Mouse (Mus musculus) left cerebral cortex, postnatal 4 days (tissue): ENCODE results near the gene Hexim1. TPM values are rescaled to one million over a fixed set of nuclear protein-coding genes. Genes with fewer than 3 reads are reported as not detected.
A peak's percentile ranks its signal among the peaks of the same experiment; 100 is the strongest.

Experiments used
- DNase-seq: peaks from one replicate; pipeline ENCODE4 v3.0.0-alpha.2; 2022
- intact Hi-C: fragments of 180-260 bp; cut with DNase I; formaldehyde crosslinking; loops from one replicate; pipeline ENCODE4 v1.15.1; 2025
- total RNA-seq, 2 experiments: library from RNA; stranded (reverse); gene quantifications; 2 replicates each; pipeline ENCODE4 v1.2.3; 2021

The Hexim1 gene
- 10 to 100 TPM; 22.9 to 23.2 TPM for total RNA-seq

- intact Hi-C loops: loop anchor here (5.0 kb wide), 1 partner anchor 41 kb away; no protein-coding TSS in a partner anchor
Measured at GRCm38 (mm10) chr11:103116008-103116818, at the start of gene Hexim1. Hexim1 (plus strand) TSS chr11:103116231.

GRCm38 (mm10) chr11:103067051-103067361 is 49.0 kb upstream of the Hexim1 start:
- intact Hi-C loops: no loop called here

More at GRCm38 (mm10) chr11:103116008-103116818, at the start of gene Hexim1:
- DNase-seq: peak; percentile 100

DNA sequence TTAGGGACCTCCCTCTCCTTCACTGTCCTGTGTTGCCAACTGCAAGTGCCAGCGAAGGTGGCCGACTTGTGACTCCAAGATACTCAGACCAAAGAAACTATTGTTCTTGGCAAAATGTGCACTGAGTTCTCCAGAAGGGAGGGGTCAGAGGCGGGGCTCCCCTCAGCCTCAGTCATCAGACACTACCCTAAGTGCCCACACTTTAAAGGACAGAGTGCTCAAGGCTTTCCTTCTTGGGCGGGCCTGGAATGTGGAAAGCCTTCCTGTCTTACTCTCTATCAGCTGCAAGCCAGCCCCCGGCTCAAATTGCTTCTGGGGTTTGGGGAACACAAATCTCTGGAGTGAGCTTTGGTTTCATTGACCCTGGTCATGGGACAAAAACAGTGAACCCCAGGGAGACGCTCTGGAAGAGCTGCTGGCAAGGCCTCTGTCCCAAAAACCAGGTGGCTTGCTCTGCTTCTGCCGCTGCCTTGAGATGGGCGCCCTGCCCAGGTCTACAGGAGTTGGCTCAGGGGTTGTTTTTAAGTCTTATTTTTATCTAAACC is 48.5 kb upstream of the Hexim1 start:
- DNase-seq: no peak
- intact Hi-C loops: no loop called here

More at GRCm38 (mm10) chr11:103067051-103067361, 49.0 kb upstream of the Hexim1 start:
- no peak for DNase-seq

DNA sequence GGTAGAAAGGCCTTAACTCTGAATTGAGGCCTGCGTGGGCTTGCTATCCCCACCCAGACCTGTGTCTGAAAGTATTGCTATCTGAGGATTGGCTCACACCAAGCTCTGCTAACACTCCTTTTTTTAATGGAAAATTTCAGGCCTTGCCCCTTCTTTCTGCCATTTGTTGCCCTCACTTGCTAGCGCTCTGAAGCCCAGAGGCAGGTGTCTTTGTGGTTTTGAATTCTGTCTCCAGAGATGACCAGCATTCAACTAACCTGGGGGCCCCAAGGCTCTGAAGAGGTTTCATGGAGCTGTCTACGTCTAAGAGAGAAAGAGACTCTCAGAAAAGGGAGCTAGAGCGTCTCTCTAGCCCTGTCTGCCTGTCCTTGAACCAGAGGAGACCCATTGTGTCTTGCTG is 47.8 kb upstream of the Hexim1 start:
- intact Hi-C loops: no loop called here

DNA sequence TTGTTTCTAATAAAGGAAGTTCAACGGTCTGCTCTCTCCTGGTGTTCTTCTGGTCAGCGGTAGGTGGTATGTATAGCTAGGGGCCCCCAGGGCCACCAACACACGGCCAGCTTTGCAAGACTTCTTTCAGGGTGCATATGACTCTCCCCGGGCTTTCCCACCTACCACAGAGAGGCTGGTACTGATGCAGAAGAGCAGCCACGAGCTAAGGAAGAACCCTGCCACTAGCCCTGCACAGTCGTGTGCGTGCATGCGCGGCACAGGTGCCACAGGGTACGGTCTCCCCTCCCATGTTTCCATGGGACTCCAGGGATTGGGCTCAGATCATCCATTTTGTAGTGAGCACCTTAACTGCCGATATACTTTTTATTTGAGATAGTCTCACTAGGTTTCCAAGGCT is 47.1 kb upstream of the Hexim1 start:
- DNase-seq: no peak
- intact Hi-C loops: no loop called here

More for the DNA sequence above, 47.8 kb upstream of the Hexim1 start:
- no peak for DNase-seq

GRCm38 (mm10) chr11:103069731-103070130 is 46.3 kb upstream of the Hexim1 start:
- no peak for DNase-seq
- intact Hi-C loops: no loop called here

DNA sequence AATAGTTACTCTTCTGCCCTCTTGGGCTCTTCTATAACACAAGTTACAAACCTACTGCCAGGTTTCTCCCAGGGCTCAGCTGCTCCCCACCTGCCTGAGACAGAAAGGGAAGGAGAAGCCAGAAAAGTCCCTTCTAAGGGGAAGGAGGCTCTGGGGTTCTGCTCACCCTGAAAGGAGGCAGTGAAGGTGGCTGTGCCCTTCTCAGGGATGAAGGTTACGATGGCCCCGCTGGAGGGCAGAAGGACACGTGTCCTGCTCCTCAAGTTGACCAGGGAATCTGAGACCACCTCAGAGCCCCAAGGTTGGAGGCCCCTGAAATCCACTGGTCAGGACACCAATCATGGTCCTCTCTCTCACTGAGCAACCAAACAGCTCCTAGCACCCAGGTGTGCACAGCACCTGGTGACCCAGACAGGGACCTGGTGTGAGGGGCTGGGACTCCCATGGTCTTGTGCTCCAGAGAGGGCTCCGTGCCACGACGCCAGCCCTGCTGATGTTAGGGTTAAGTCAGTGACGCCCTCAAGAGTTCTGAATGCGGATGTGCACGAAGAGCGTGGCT is 45.6 kb upstream of the Hexim1 start:
- intact Hi-C loops: no loop called here
- no peak for DNase-seq

- intact Hi-C loops: no loop called here
Measured at GRCm38 (mm10) chr11:103073671-103074070, 42.4 kb upstream of the Hexim1 start.

DNA sequence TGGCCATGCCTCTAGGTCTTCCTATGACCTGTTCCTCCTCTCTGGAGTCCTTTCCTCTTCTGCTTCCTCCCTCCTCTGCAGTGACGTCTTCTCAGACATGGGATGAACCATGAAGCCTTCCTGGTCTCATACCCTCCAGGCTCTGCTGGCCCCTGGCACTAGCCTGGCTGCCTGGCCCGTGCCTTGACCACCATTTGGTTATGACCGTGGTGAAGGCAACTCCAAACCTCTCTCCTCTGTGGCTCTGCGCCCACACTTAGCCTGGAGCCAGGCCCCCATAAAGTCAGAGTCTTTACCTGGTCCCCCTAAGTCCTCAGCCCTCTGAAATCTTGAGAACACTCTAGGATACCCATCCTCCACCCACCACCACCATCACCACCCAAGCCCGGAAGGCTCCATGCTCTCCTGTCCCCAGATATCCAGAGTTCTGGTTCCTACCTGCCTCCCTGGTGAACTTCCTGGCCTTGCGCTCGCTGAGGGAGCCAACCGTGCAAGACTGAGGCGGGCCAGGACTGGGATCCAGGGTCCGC is 41.8 kb upstream of the Hexim1 start:
- DNase-seq: no peak
- intact Hi-C loops: no loop called here

More at GRCm38 (mm10) chr11:103073671-103074070, 42.4 kb upstream of the Hexim1 start:
- DNase-seq: no peak

- intact Hi-C loops: no loop called here
Measured at GRCm38 (mm10) chr11:103074796-103075323, 41.2 kb upstream of the Hexim1 start.

GRCm38 (mm10) chr11:103076010-103076409 is 40.0 kb upstream of the Hexim1 start:
- intact Hi-C loops: no loop called here
- DNase-seq: peak; percentile 36

More at GRCm38 (mm10) chr11:103074796-103075323, 41.2 kb upstream of the Hexim1 start:
- DNase-seq: no peak

GRCm38 (mm10) chr11:103076581-103076980 is 39.5 kb upstream of the Hexim1 start:
- no peak for DNase-seq

DNA sequence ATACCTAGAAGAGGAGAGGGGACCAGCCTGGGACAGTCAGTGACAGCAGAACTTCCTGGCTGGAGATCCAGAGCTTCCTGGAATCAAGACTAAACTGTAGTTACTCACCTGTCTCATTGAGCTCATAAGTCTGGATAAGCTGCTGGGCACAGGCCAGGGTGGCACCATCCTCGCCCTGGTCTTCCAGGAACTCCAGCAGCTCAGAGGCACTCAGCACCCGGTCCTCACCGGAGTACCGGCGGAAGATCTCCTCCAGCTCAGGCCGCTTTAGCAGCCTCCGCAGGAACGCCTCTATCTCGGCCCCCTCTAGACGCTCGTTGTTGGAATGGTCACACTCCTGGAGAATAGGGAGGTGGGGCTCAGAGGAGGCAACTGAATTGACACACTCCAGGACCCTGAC is 37.9 kb upstream of the Hexim1 start:
- intact Hi-C loops: no loop called here
- DNase-seq: no peak

More at GRCm38 (mm10) chr11:103076581-103076980, 39.5 kb upstream of the Hexim1 start:
- intact Hi-C loops: no loop called here

DNA sequence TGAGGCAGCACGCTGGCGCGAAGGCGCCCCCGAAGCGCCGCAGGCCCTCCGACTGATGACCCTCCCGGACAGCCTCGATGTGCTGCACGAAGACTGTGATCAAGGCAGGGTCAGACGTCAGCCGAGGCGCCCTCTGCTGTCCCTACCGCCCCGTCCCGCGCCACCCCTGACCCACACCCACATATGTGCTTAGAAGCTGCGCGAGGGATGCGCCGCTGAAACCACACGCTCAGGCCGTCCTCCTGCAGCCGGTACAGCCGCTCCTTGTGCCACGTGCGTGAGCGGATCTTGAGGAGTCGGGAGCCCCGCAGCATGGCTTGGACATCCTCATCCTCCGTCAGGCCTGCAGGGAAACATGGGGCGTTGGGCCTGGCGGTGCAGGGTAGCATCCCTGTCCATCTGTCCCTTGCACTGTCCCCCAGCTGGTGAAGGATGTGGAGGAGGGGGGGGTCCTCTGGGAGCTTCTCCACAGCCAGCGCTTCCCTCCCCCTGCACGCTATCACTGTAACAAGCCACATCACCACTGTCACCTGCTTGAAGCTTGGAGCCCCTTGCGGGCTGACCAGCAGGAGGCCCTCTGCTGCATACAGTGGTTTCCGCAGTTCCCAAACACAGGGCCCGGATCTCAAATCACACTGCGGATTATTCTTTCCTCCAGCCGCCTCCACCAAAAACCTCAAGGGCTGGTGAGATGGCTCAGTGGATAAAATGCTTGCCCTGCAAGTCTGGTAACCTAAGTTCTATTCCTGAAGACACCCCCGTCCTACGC is 35.5 kb upstream of the Hexim1 start:
- DNase-seq: no peak
- intact Hi-C loops: no loop called here

- intact Hi-C loops: no loop called here
- no peak for DNase-seq
Measured at GRCm38 (mm10) chr11:103081631-103082030, 34.4 kb upstream of the Hexim1 start.

GRCm38 (mm10) chr11:103093306-103093705 is 22.7 kb upstream of the Hexim1 start:
- no peak for DNase-seq
- intact Hi-C loops: no loop called here

- intact Hi-C loops: no loop called here
Measured at GRCm38 (mm10) chr11:103093862-103094833, 21.9 kb upstream of the Hexim1 start.

DNA sequence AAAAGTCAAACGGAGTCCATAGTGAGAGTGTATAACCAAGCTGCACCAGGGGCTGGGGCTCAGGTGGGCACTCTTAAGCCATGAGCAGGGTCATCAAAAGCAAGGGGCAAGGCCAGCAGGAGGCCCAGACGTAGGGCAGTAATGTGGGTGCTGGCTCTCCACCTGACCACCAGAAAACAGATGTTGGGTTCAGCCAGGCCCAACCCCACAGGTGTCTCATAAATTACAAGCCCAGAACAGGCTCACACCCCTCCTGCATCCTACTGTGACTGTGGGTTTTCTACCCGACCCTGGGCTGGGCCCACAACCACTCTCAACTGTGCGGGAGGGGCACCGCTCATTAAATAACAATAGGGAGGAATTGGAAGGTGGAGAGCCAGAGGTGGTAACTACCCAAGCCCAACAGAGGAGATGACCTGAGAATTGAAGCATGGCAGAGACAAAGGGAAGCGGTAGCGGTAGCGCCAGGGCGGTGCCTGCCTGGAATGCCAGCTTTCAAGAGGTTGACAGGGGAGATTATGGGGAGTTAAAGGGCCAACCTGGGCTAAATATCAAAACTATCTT is 20.8 kb upstream of the Hexim1 start:
- DNase-seq: no peak
- intact Hi-C loops: no loop called here

More at GRCm38 (mm10) chr11:103093862-103094833, 21.9 kb upstream of the Hexim1 start:
- no peak for DNase-seq

GRCm38 (mm10) chr11:103095801-103096200 is 20.2 kb upstream of the Hexim1 start:
- intact Hi-C loops: no loop called here
- no peak for DNase-seq
